Mouse (Mus musculus) macrophage (primary cell): ENCODE measurements around the gene Krt82. TPM values are rescaled to one million over a fixed set of nuclear protein-coding genes. Genes with fewer than 3 reads are reported as not detected.

ENCODE experiments used
- H3K27ac ChIP-seq: fragments of 350-480 bp; formaldehyde crosslinking; 2 replicates; pipeline ENCODE4 v1.9.0; 2021
- H3K36me3 ChIP-seq: fragments of 350-480 bp; formaldehyde crosslinking; 2 replicates; pipeline ENCODE4 v1.9.0; 2021; ENCODE audit errors: inconsistent target
- H3K4me3 ChIP-seq: fragments of 350-480 bp; formaldehyde crosslinking; 2 replicates; pipeline ENCODE4 v1.9.0; 2021; ENCODE audit errors: inconsistent target
- H3K79me2 ChIP-seq: fragments of 350-480 bp; formaldehyde crosslinking; 2 replicates; pipeline ENCODE4 v1.9.0; 2021; ENCODE audit errors: inconsistent target
- WGBS: methylation state at CpG from one replicate; pipeline ENCODE4 v1.1.7; 2026; ENCODE audit warnings: inconsistent platforms; ENCODE audit not compliant: missing documents; 5-methylcytosine and 5-hydroxymethylcytosine counted together
- polyA plus RNA-seq: library from polyadenylated mRNA; stranded (reverse); fragments of 250-400 nt; gene quantifications from 3 replicates; pipeline ENCODE4 v1.2.4, GENCODE M21; 2018; ENCODE audit warnings: inconsistent platforms
- total RNA-seq, 78 experiments: library from RNA; depleted of rRNA; stranded (reverse); fragments of 250-400 nt; gene quantifications; 1 replicate in 9 of 78; 2 replicates in 24 of 78; 3 replicates in 43 of 78; 4 replicates in 2 of 78; pipeline ENCODE4 v1.2.4; 2018; ENCODE audit warnings: inconsistent platforms in 56 of 78

Gene Krt82
- not detected for total RNA-seq (2018; cell fraction: chromatin; rRNA removed)
- total RNA-seq (2018; cell fraction: cytosol; rRNA removed): not detected
- not detected for total RNA-seq (2018; cell fraction: nucleus; rRNA removed)
- polyA plus RNA-seq: not detected in 3 replicates

DNA sequence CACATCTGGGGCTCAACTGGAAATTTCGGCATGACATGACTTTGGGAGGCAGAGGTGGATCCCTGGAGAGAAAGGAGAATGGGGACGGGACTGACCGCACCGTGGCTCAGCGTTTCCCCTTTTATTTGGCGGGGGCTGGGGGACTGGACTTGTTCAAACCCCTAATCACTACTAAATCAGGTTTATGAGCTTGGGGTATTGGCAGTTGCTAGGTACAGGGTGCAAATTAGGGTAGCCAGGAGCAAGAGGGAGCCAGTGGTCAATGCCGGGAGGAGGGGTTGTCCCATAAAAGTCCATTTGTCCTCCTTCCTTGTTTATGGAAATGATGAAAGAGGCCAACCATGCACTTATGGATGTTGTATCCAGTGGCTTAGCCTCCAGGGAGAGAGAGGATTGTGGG is at the start of gene Krt82:
Krt82 (minus strand) TSS at position 101 of the 400 bp plus-strand sequence.
- Histone ChIP-seq H3K27ac (no peak within 1 kb of the TSS), H3K79me2 (no peaks in the 10 kb centered on the region), H3K4me3 (no peak within 1 kb of the TSS), H3K36me3 (no peaks in the 10 kb centered on the region)
- 76% methylated on average over 5 of the region's 7 CpGs for WGBS

DNA sequence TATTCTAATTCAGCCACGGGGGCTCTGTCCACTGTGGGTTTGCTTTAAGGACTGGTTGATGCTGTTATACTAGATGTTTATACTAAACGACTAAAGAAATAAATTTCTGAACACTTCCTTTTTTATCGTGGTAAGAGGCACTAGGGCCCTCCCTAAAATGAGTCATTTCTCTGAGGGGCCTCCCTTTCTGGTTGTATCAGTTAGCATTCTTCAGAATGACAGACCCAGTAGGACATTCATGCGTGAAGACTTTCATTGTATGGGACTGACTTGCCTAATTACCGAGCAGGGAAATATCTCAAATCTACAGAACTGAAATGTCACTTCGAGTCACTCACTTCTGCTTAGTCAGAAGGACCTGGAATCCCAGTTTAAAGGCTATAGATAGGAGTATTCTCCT is 48.7 kb upstream of the Krt82 start:
- WGBS: 45% methylated on average over 6 of the region's 6 CpGs
- Histone ChIP-seq H3K27ac (no peak overlapping the region), H3K36me3 (no peaks in the 10 kb centered on the region), H3K4me3 (no peak overlapping the region), H3K79me2 (no peaks in the 10 kb centered on the region)

DNA sequence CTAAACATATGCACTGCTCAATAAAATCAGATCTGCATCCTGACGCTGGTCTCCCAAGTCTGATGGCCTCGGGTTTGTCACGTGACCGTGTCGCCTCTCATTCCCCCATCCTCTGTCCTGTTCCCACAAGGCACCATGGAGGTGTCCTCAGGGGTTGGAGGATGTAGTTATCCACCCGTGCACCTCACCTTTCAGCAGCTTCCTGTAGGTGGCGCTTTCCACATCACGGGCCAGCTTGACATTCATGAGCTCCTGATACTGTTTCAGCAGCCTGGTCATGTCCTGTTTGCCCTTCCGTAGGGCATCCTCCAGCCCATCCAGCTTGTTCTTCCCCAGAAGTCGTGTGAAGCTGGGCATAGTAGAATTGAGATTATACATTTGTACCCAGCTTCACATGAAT is 37.7 kb upstream of the Krt82 start:
- no peaks in the 10 kb centered on the region for H3K36me3 ChIP-seq
- no peak overlapping the region for H3K27ac ChIP-seq
- no peak overlapping the region for H3K4me3 ChIP-seq
- H3K79me2 ChIP-seq: no peaks in the 10 kb centered on the region
- WGBS: 76% methylated on average over 10 of the region's 10 CpGs

DNA sequence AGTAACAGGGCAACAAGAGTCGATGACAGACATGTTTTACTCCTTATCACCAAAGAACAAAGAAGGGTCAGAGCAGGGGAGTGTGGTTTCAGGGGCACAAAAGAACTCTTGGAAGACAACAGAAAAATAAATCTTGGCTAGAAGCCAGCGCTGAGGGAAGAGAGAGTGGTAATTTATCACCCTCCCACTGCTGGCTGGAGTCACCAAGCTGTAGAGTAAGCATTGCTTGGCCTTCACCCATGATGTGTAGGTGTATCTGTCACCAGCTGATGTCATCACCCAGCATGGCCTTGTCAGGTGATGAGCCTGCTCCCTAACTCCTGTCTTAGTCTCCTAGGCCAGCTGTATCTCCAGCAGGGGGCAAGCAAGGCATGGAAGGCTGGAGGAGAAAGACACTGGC is 34.0 kb upstream of the Krt82 start:
- Histone ChIP-seq H3K79me2 (no peaks in the 10 kb centered on the region), H3K4me3 (no peak overlapping the region), H3K27ac (no peak overlapping the region), H3K36me3 (no peaks in the 10 kb centered on the region)
- 36% methylated on average over 2 of the region's 2 CpGs for WGBS

DNA sequence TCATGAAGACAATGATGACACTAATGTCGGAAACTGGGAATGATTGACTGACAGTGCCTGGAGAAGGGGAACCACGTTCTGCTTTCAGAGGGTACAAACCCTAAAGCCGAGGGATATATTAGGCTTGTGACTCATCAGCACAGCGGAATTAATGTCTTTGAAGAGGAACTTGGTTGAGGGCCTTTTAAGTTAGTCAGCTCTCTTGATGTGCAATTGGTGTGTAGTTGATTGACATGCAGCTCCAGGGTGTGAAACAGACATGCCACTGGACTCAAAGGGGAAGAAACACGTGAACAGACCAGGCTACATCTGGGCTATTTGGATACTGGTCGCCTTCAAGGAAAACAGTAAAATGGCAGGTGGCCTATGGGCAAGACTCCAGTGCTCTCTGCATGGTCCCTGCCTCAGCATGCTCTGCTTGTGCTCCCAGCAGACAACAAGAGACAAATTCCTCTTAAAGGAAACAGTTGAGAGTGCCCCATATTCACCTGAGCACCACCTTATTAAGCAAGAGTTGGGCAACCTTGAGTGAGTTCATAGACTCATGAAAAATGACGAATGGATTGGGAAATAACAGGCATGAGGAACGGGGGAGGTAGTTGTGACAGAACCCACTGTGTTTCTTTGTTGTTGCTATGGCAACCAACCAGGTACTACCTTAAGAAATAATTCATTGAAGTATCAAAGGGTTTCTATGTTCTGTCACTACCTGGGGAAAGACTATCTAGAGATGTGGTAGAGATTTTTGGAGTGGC is 32.9 kb upstream of the Krt82 start:
- WGBS: 41% methylated on average over 8 of the region's 8 CpGs
- H3K4me3 ChIP-seq: no peak overlapping the region
- 0 out of 2 replicates have a peak overlapping the region, but pooled peaks have one; percentile 10 for H3K27ac ChIP-seq
- no peaks in the 10 kb centered on the region for H3K79me2 ChIP-seq
- no peaks in the 10 kb centered on the region for H3K36me3 ChIP-seq

DNA sequence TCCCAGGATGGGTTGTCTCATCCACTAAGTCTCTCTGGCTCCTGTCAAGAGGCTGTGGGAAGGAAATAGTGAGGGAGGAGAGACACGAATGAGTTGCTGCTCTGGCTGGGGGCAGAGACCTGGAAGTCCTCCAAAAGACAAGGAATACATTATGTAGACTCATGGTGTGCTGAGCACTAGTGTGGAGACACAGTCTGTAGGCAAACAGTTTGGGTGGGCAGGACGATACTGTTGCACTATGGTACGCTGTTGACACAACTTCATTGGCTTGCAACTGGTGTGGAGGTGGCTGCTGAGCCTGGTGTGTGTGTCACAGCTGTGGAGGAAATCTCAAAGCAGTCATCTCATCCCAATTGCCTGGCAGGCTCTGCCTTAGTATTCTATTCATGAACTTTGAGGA is 31.2 kb upstream of the Krt82 start:
- no peaks in the 10 kb centered on the region for H3K79me2 ChIP-seq
- 74% methylated on average over 3 of the region's 3 CpGs for WGBS
- H3K4me3 ChIP-seq: no peak overlapping the region
- no peaks in the 10 kb centered on the region for H3K36me3 ChIP-seq
- H3K27ac ChIP-seq: no peak overlapping the region

DNA sequence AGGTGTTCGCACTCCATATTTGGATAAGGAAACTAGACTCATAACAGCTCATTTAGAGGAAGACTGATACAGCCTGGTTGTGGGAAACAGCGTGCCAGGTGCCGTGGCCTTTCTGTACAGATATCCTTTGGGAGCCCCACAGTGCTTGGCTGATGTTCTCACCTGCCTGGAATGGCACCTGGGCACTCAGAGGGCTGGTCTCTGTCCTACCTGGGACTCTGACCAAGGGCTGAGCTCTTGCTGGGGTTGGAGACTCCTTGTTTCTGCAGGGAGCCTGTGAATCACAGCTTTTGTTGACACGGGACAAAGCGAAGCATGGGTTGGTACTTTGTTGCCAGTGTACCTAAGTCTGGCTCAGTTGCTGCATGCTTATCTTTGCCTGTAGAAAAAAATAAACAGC is 25.0 kb upstream of the Krt82 start:
- H3K79me2 ChIP-seq: no peaks in the 10 kb centered on the region
- 75% methylated on average over 5 of the region's 5 CpGs for WGBS
- no peak overlapping the region for H3K27ac ChIP-seq
- no peak overlapping the region for H3K4me3 ChIP-seq
- no peaks in the 10 kb centered on the region for H3K36me3 ChIP-seq

DNA sequence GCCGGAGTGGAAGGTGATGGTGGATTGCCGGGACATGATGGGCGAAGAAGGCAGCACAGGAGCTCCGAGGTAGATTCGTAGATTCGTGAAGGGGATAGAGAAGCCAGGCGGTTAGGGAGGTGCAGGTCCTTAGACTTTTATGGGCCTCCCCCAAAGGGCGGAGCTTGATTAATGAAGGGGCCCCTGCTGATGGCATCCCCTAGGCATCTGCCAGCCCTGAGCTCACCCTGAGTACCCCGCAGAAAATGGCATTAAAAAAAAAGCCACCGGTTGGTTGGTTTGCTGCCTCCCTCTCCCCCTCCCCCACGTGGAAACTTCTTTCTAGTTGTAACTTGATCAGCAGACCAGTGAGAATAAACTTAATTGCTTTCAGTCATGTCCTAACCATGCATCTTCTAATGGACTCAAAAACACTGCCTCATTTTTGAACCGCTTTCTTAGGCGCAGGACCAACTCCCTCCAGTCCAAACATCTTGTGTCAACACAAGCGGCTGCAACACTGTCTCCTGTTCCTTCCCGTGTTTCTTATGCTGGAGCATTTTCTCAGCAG is 23.4 kb upstream of the Krt82 start, which contains the start of gene Krt75:
Krt75 (minus strand) TSS at position 109 of the 550 bp plus-strand sequence.
- Histone ChIP-seq H3K79me2 (no peaks in the 10 kb centered on the region), H3K27ac (no peak within 1 kb of the TSS), H3K36me3 (no peaks in the 10 kb centered on the region), H3K4me3 (no peak within 1 kb of the TSS)
- 79% methylated on average over 13 of the region's 15 CpGs for WGBS

DNA sequence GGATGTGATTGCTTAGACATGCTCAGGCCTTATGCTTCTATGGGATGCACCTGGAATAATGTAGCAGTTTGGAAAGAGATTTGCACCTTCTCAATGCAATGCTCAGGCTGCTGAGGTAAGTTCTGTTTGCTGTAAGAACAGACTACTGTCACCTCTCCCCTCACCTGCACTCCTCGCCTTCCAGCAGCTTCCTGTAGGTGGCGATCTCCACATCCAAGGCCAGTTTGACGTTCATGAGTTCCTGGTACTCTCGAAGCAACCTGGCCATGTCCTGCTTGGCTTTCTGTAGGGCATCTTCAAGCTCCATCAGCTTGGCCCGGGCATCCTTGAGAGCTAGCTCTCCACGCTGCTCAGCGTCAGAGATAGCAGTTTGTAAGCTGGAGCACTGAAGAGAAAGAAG is 17.3 kb upstream of the Krt82 start:
- WGBS: 46% methylated on average over 7 of the region's 7 CpGs
- no peak overlapping the region for H3K4me3 ChIP-seq
- H3K27ac ChIP-seq: no peak overlapping the region
- H3K79me2 ChIP-seq: no peaks in the 10 kb centered on the region
- no peaks in the 10 kb centered on the region for H3K36me3 ChIP-seq

DNA sequence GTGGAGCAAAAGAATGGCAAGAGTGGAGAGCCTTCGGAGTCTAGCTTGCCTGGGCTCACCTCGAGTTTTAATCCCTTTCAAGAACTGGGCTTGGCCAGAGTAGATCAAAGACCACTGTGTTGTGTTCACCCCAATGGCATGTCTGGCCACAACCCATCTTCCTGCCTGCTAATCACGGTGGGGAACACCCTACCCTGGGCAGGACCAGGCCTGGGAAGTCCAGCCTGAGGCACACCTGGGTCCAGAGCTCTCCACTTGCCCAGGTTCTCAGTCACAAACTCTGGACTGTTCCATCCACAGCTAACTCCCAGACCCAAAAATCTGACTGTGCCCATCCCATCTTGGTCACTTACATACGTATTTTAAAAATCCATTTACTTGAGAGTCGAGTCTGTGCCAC is 12.4 kb upstream of the Krt82 start, which contains the start of gene Krt90:
Krt90 (minus strand) TSS at position 101 of the 400 bp plus-strand sequence.
- Histone ChIP-seq H3K36me3 (no peaks in the 10 kb centered on the region), H3K79me2 (no peaks in the 10 kb centered on the region), H3K27ac (no peak within 1 kb of the TSS), H3K4me3 (no peak within 1 kb of the TSS)
- 55% methylated on average over 5 of the region's 5 CpGs for WGBS

DNA sequence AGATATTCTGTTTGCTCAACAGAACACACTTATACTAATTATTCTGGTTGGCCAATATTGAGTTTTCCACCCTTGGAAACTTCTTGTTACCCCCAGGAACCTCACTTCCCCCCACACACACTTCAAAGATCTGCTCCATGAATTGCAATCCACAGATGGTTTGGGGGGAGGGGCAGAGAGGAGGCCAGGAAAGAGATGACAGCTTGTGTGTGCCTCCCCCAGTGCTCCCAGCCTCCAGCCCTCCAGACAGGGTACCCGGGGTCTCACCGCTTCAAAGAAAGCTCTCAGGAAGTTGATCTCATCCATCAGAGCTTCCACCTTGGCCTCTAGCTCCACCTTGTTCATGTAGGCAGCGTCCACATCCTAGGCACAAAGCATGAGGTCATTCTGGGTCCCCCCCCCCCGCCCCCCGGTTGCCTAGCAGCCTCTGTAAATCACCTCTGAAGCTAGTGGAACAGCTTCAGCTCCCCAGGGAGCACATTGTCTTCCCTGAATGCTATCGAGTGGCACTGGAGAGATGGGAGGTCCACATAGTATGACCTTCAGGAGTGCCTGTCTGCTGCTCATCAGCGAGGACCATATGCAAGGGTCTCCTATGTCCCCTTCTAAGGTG is 7.7 kb upstream of the Krt82 start:
- H3K79me2 ChIP-seq: no peaks in the 10 kb centered on the region
- no peaks in the 10 kb centered on the region for H3K36me3 ChIP-seq
- H3K27ac ChIP-seq: no peak overlapping the region
- H3K4me3 ChIP-seq: no peak overlapping the region
- WGBS: 12% methylated on average over 7 of the region's 7 CpGs

DNA sequence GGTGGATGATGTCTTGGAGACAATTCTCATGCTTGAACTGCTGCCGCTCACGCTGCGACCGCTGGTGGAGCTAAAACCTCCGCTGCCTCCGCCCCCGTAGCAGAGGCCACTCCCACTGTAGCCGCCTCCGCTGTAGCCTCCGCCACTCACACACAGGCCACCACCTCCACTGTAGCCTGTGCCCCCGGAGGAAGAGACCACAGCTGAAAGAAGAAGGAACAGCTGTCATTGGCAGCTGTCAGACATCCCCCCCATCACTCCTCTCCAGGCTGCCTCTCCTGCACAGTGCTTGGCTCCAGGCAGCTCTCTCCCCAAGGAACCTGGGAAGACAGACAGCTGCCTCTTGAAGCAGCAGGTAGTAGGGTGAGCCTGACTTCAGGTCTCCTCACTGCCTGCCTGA is 2.7 kb upstream of the Krt82 start:
- Histone ChIP-seq H3K4me3 (no peak overlapping the region), H3K36me3 (no peaks in the 10 kb centered on the region), H3K79me2 (no peaks in the 10 kb centered on the region), H3K27ac (no peak overlapping the region)
- 2% methylated on average over 11 of the region's 11 CpGs for WGBS

DNA sequence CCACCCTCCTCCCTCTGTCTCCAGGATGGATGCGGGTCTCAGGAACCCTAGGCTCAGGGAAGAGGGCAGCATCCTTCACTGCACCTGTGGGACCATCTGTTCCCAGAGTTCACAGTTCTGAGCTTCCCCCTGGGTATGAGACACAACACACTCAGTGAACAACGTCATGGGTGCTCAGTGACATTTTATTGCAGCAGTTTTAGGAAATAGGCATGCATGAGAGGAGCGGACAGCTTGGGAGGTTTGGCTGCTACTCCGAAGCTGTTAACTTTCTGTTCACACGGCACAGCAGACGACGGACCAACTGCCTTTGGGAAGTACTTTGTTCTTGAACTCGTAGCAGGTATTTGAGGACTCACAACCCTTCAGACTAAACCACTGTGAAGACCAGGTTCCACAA is 1.7 kb upstream of the Krt82 start:
- Histone ChIP-seq H3K4me3 (no peak overlapping the region), H3K79me2 (no peaks in the 10 kb centered on the region), H3K36me3 (no peaks in the 10 kb centered on the region), H3K27ac (no peak overlapping the region)
- 70% methylated on average over 7 of the region's 8 CpGs for WGBS

DNA sequence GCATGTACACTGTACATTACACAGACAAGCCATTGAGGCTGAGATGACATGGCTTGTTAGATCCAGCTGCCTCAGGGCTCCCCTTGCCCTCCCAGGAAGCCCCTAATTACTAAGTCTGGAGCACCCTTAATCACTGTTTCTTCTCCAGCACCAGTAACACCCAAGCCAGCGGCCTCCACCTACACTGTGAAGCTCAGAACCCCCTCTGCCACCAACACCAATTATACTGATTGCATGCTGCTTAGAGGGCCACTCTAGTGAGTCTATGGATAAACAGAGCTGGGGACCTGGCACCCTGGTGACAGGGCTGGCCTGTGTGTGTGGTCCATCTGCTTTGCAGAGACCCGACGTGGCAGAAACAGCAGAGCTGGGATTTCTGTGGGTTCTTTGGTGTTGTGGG is 6.0 kb downstream of the Krt82 start:
- WGBS: 64% methylated on average over 3 of the region's 3 CpGs
- no peak overlapping the region for H3K4me3 ChIP-seq
- H3K36me3 ChIP-seq: no peaks in the 10 kb centered on the region
- no peak overlapping the region for H3K27ac ChIP-seq
- no peaks in the 10 kb centered on the region for H3K79me2 ChIP-seq

DNA sequence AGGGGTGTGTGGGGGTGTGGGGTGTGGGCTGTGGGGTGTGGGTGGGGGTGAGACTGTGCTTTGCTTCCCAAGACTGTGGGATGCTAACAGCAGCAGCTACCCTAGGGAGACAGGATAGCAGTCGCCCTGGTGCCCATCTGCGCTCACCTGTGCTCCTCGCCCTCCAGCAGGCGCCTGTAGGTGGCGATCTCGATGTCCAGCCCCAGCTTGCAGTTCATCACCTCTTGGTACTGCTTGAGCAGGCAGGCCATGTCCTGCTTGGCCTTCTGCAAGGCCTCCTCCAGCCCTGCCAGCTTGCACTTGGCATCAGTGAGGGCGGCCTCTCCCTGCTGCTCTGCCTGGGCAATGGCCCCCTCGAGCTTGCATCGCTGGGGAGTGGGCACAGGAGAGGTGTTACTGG is 7.9 kb downstream of the Krt82 start:
- Histone ChIP-seq H3K27ac (no peak overlapping the region), H3K36me3 (no peaks in the 10 kb centered on the region), H3K79me2 (no peaks in the 10 kb centered on the region), H3K4me3 (no peak overlapping the region)
- 63% methylated on average over 9 of the region's 9 CpGs for WGBS
